Mouse (Mus musculus): ENCODE data around the gene Crmp1.
A peak's percentile ranks its signal among the peaks of the same experiment; 100 is the strongest.

Gene Crmp1

DNA sequence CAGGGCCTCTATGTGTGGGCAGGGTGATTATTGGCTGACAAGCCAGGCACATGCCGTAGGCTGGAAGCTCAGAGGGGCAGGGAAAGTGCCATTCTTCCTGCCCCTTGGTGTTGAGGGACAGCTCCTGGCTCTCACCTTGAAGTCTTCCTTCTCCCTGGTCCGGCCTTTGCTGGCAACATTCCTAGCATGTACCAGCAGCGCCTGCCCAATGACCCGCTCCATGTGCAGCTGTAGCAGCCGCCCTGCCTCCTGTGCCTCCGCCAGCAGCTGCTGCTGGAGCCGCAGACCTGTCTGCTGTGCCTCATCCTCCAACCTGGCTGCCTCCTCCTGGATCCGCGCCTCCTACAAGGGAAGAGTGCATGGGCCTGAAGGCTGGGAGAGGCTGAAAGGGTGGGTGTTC is 68.3 kb downstream of the Crmp1 start:
- no peak for DNase-seq

DNA sequence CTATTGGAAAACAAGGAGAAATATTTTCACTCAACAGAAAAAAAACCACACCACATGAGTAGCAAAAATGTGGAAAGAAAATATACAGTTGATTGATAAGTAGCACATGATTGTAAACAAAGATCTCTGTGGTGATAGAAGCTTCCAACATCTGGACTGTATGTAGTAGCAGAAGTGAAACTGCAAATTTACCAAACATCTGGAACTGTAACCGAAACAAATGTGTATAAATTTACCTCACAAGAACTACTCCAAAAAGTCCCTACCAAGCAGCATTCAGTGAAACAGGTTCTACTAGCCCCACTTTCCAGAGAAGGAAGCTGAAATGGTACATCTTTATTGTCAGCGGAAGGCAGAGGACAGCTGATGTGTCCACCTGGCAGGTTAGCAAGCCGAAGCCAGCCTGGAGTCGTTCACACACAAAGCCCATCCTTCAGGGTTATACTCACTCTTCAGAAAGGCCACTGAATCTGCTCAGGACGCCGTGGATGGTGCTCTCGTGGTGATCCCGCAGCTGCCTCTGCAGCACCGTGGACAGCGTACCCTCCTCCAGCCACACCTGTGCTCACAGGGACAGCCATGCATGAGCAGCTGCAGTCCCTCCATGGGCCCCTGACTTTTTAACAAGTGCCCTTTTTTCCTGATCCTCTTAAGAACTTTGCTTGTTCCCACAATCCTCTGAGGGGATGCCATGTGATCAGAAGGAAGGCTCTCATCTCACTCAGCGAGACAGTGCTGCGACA is 71.4 kb downstream of the Crmp1 start:
- no peak for DNase-seq

DNA sequence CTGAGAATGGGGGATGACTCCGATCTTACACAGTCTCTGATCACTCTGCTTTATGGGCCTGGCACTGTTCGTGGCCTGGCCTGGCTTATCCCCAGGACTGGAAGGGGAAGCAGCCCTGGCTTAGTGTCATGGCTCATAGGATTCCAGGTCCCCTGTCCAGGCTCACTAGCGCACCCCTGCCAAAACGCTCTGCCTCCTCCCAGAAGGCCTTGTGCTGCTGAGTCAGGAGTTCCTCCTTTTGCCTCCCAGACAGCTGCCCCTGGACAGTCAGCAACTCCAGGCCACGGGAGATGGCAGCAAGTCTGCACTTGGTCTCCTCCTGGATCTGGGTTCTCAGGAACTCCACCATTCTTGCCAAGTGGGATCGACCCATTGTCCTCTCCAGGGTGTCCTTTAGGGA is 77.0 kb downstream of the Crmp1 start:
- DNase-seq: no peak

DNA sequence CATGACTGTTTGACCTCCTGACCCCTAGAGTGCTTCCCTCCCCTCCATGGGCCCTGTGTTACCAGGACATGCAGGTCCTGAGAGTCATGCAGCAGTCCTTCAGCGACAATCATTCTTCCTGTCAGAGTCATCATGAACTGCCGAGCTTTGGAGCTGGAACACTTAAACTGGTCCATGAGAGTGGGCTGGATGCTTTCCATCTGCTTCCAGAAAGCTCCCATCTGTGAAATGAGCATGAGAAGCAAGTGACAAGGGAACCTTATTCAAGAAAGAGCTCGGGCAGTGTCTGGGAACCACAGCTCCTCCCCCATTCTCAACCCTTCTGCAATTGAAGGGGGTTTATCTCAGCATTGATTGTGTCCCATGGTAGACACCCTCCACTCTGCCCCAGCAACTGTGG is 78.4 kb downstream of the Crmp1 start:
- DNase-seq: no peak

DNA sequence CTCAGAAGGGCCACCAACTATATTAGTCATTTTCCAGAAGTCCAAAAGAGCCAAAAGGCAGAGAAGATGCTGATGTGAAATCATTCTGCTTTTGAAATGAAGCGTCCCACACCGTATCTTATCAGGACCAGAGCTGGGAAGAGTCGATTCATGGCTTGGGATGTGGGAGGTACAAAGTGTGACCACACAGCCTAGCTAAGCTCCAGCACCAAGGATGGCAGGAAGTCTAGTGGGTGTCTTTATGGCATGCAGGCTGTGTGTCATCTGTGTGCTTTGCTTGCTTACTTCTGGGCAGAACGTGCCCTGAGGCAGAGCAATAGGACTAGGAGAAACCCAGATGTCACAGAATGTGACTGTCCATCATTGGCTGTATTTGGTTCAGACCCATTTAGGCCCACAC is 79.0 kb downstream of the Crmp1 start:
- no peak for DNase-seq

DNA sequence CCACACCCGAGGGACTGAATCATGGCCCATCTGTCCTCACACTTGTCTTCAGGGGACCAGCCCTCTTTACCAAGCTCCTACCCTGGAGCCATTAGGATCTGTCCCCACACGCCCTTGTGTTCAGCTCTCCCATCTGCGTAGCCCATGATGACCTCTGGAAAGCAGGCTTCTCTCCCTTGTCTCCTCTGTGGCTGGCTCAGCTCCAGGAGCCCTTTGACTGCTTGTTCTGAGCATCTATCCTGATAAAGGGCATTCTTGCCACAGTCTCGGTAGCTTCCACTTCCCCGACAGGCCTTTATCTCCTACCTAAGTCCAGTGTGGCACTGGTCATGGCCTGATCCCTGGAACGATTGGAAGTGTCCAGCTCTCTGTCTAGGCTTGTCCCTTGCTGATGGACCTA is 84.9 kb downstream of the Crmp1 start:
- peak; percentile 11 to 21 for DNase-seq

DNA sequence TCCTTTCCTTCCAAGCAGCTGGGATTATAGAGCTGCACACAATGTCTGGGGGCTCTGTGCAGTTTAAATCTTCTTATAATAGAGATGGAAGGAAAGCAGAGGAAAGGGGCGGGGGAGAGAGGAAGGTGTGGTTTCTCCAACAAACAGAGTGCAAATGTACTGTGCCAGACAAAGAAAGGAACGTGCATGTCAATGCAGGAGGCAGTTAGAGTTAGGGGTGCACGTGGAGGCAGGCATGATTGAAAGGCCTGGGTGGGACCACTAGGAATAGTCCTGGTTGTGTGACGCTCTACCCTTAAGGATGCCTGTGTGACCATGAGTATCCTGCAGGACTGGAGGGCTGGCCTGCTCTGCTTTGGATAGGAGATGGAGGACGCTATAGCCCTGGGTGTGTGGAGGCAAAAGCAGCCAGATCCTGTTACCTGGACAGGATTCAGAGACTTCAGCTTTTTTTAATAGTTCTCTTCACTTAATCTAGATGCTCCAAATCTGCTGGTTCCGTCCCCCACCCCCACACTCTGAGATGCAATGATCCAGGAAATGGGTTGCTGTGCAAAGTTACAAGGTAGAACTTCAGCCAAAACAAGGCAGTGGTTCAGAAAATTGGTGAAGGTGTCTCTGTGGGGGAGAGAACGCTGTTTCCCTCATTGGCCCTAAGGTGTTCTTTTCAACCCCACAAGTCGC is 88.9 kb downstream of the Crmp1 start:
- DNase-seq: no peak

DNA sequence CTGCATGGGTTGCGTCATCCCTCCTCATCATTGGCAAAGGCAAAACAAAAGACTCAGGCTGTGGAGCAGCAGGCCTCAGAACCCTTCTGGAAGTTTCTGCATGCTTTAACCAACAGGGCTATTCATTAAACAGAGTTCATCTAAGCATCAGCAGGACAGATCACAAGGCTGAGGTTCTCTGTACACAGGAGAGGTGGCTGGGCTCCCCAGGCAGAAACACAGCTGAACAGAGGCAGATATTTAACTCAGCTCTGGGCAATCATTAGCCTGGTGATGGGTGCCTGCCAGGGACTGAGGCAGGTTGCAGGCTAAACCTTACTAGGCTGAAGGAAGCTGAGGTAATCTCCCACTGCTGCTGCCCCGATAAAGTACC is 89.4 kb downstream of the Crmp1 start:
- DNase-seq: peak; percentile 73 to 85

DNA sequence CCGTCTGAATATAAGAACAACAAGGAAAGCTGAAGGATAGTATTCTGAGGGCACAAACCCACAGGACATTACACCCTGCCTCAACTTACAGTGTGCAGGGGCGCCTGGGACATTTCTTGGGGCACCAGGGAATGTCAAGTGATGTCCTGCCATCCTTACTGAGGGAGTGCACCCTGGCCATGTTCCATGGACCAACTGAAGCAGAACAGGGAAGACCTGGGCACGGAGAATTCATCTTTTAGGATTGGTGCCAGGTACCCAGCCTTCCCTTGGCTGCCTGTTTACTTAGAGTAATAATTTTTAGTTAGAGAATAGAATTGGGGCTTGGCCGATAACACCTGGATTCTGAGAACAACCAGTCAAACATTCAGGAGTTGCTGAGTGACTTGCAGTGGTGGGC is 90.3 kb downstream of the Crmp1 start:
- DNase-seq: no peak

DNA sequence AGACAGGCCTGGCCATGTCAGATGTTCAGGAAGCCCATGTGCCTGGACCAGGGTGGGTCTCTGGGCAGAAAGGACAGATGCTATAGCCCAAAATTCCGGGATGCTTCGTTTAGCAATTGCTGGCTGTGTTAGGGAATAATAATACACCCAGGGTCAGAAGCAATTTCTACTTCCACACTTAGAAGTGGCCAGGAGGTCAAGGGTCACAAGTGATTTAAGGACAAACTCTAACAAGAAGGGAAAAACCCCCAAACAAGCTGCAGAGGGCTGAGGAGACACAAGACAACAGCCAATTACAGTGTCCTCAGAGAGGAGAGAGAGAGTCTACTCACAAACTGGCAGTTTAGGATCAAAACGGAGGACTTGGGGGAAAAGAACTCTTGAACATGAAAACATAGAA is 93.3 kb downstream of the Crmp1 start:
- no peak for DNase-seq

DNA sequence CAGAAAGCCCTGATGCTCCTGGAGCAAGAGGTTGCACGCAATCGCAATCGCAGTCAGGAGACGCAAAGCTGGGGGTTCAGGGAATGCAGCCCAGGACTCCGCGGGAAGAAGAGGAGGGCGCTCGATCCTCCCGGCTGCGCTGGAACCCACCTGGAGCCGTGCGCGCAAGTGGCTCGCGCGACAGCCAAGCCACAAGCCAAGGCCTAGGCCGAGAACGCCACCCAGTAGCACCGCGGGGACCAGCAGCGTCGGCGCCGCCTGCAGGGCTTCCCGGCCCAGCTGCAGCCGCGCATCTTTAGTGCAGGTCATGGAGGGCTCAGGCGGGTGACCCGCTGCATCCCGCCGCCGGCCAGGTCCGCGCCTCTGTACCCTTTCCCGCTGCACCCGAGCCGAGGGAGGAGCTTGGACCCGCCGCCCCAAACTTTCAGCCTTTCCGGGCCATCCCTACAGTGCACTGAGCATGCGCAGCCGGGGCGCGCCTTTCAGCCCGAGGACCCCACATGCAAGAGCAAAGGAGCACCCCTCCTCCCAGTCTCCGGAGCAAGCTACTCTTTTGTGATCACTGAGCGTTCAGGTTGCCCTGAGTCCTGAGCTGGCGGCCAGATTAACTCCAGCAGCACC is 94.9 kb downstream of the Crmp1 start, which contains the start of gene Evc:
Gene Evc (minus strand): TSS at position 410 of the 621 bp plus-strand sequence.
- peak; percentile 86 to 90 for DNase-seq

DNA sequence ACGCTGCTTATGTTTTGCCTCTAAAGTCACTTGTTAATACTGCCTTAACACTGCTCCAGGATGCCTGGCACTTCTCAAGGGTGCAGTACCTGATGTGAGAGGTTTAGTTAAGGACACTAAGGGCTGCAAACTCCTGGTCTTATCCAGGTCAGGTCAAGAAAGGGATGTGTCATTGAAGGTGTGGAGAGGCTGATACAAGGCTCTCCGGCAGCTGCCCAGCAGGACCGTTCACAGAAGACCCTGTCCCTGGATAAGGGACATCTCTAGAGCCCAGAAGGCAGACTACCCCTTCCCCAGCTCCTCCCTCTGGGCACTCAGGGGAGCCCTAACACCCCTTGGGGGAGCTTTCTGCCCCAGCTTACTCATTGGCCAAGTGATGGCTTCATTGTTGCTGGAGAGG is 96.0 kb downstream of the Crmp1 start:
- DNase-seq: no peak

DNA sequence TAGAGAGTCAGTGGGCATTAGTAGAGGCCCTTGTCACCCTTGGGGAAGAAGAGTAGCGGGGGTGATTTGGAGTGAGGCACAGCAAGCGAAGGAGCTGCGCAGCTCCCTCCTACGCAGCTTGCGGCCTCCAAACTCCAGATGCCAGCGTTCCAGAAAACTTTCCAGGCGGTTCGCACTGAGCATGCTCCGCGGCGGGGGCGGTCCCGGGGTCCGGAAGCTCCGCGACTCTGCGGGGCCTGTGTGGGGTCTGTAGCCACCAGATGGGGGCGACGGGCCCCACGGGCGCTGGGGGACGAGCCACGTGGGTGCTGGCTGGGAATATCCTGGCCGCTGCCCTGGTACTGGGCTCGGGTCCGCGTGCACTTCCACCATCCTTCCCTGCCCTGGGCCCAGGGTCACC is 96.5 kb downstream of the Crmp1 start, which contains the start of gene Evc2:
Gene Evc2 (plus strand): TSS at position 212 of the 400 bp plus-strand sequence.
- DNase-seq: peak; percentile 89 to 92
